Mouse (Mus musculus): ENCODE results near the gene D6Ertd527e.

The D6Ertd527e gene

GRCm38 (mm10) chr6:87152461-87153230 is 48.1 kb downstream of the D6Ertd527e start:
- no peak for DNase-seq (ENCODE audit: low spot score)

- no peak for DNase-seq (ENCODE audit: low spot score)
Observed at GRCm38 (mm10) chr6:87153231-87153580, 48.7 kb downstream of the D6Ertd527e start.

GRCm38 (mm10) chr6:87153836-87154235 is 49.3 kb downstream of the D6Ertd527e start:
- DNase-seq (ENCODE audit: low spot score), result no peak

- DNase-seq (ENCODE audit: low spot score), result no peak
Observed at GRCm38 (mm10) chr6:87158062-87158623, 53.6 kb downstream of the D6Ertd527e start.

GRCm38 (mm10) chr6:87160196-87160595 is 55.6 kb downstream of the D6Ertd527e start:
- DNase-seq (ENCODE audit: low spot score), result no peak

- DNase-seq (ENCODE audit: low spot score), result no peak
Observed at GRCm38 (mm10) chr6:87161391-87162263, 57.1 kb downstream of the D6Ertd527e start.

Data from ovary, adult 18-20 months (tissue).